Mouse (Mus musculus) forebrain, embryonic 14.5 days (tissue): ENCODE measurements around the gene Cfap52. TPM values are rescaled to one million over a fixed set of nuclear protein-coding genes. Genes with fewer than 3 reads are reported as not detected.

Source experiments
- ATAC-seq: fragments of 200-750 bp; cut with Nextera tagmentation; 2 replicates; pipeline ENCODE4 v1.8.0; 2017; ENCODE audit warnings: mild to moderate bottlenecking, moderate library complexity
- DNase-seq: peaks from one replicate; pipeline ENCODE4 v3.0.0-alpha.2; 2015; ENCODE audit warnings: low spot score
- H3K27ac ChIP-seq: fragments of 300-500 bp; sonication (generic); 2 replicates; pipeline ENCODE4 v1.5.1; 2014; ENCODE audit warnings: low read depth, mild to moderate bottlenecking, control low read depth, low read length, moderate library complexity
- H3K27me3 ChIP-seq: fragments of 300-500 bp; sonication (generic); replicated peaks from 2 replicates; pipeline ENCODE4 v1.6.1; 2014; ENCODE audit warnings: low read length, control low read depth, mixed read lengths; ENCODE audit not compliant: control insufficient read depth, insufficient read depth
- H3K36me3 ChIP-seq: fragments of 300-500 bp; sonication (generic); 2 replicates; pipeline ENCODE4 v1.6.1; 2014; ENCODE audit warnings: low read length, control low read depth; ENCODE audit not compliant: control insufficient read depth, insufficient read depth
- H3K4me1 ChIP-seq: fragments of 300-500 bp; sonication (generic); 2 replicates; pipeline ENCODE4 v1.6.1; 2014; ENCODE audit warnings: antibody characterized with exemption, low read length, control low read depth; ENCODE audit not compliant: control insufficient read depth, insufficient read depth
- H3K4me2 ChIP-seq: fragments of 300-500 bp; sonication (generic); 2 replicates; pipeline ENCODE4 v1.6.1; 2014; ENCODE audit warnings: mild to moderate bottlenecking, control low read depth, low read length
- H3K4me3 ChIP-seq: fragments of 300-500 bp; sonication (generic); 2 replicates; pipeline ENCODE4 v1.5.1; 2014; ENCODE audit warnings: low read depth, low read length, control low read depth
- H3K9ac ChIP-seq: fragments of 300-500 bp; sonication (generic); 2 replicates; pipeline ENCODE4 v1.6.1; 2014; ENCODE audit warnings: mild to moderate bottlenecking, low read length, control low read depth, moderate library complexity
- H3K9me3 ChIP-seq: fragments of 300-500 bp; sonication (generic); replicated peaks from 2 replicates; pipeline ENCODE4 v1.6.1; 2016; ENCODE audit warnings: low read length, control low read depth, mixed read lengths; ENCODE audit not compliant: control insufficient read depth
- WGBS: fragments of 180-500 bp; shearing (Covaris S2); extraction: QIAGEN DNeasy Blood & Tissue Kit; methylation state at CpG from one replicate; pipeline ENCODE4 v1.1.7; 2014; 5-methylcytosine and 5-hydroxymethylcytosine counted together
- polyA plus RNA-seq: library from polyadenylated mRNA; unstranded; fragments of >200 nt; fragmentation: Nextera tagmentation; extraction: Ambion mirVana; gene quantifications from 2 replicates; pipeline ENCODE4 v1.2.1, GENCODE M21; 2014

Cfap52 gene
- polyA plus RNA-seq = 2.3 and 3.2 TPM in 2 replicates

DNA sequence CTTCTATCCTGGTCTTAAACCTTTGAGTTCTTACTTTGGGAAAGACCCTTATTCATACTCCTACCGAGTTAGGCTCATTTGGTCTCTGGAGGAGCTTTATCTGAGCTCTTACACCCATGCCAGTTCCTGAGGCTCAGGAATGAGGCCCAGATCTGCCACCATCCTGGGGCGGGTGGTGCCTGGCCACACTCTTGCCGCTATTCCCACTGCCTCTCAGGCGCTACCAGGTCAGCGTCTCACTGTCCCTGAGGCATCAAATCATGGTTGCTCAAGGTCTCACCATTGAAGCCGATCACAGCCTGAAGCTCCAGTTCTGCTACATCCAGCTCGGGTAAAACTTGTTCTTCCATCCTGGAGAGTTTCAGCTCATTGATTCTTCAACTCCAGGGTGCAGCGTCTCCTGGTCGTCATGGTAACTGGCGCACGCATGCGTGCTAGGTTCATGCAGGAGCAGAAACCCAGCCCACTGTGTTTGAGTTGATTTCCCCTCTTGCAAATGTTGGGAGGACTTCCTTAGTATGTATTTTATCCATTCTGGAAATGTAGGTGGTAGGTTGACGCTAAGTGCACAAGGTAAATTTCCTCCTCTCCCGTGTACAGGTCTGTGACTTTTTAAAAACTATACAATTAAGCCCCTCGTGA lies at the start of gene Cfap52:
TSS of gene Cfap52 (minus strand) at position 410 of the 642 bp plus-strand sequence.
- 8% methylated on average over 15 of the region's 15 CpGs for WGBS
- peak within 1 kb of the TSS; percentile 87 for H3K4me2 ChIP-seq
- no peaks in the 10 kb centered on the region for H3K36me3 ChIP-seq
- peak; percentile 84 for ATAC-seq
- H3K9ac ChIP-seq = peak within 1 kb of the TSS; percentile 81
- peak; percentile 92 for DNase-seq
- no peaks in the 10 kb centered on the region for H3K27me3 ChIP-seq
- no peaks in the 10 kb centered on the region for H3K9me3 ChIP-seq
- H3K4me3 ChIP-seq = peak within 1 kb of the TSS; percentile 73
- peaks cover 7% of the 10 kb centered on the region for H3K4me1 ChIP-seq
- no peak within 1 kb of the TSS for H3K27ac ChIP-seq

DNA sequence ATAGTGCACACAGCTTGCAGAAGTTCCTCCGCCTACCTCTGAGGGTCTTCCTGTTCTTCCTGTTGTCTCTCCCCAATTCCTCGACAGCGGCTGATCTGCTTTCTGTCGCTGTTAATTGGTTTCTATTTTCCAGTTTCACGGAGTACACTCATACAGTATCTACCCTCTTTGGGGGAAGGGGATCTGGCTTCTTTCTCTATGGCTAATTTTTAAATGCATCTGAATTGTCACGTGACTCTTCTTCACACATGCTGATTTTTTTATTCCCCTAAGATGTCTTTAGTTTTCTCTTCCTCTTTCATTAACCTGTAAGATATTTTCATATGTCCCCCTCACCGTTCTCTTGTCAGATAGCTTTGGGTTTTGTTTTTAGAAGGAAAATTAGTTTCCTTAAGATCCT lies 46.8 kb upstream of the Cfap52 start:
- H3K27ac ChIP-seq = no peak overlapping the region
- H3K27me3 ChIP-seq = no peaks in the 10 kb centered on the region
- ATAC-seq = no peak
- H3K9me3 ChIP-seq = no peaks in the 10 kb centered on the region
- H3K9ac ChIP-seq = no peak overlapping the region
- H3K4me1 ChIP-seq = no peaks in the 10 kb centered on the region
- no peaks in the 10 kb centered on the region for H3K36me3 ChIP-seq
- WGBS = 83% methylated on average over 7 of the region's 7 CpGs
- H3K4me3 ChIP-seq = no peak overlapping the region
- DNase-seq = no peak
- no peak overlapping the region for H3K4me2 ChIP-seq

DNA sequence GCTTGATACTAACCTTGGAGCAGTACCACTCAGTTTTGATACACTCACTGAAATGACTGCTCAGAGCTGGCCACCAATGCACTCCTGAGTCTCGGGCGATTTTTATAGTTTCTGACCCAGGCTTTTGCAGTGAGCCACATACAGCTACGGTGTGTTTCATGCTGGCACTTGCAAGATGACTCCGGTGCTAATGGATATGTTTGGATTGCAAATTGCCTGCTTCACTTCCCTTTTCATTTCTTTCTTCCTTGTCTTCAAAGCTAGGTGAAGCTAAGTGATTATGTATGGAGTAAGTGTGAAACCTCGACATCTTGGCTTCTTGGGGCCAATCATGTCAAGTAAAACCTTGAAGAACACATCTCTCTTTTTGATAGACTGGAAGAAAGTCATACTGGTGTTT lies 43.9 kb upstream of the Cfap52 start:
- ATAC-seq = no peak
- Histone ChIP-seq H3K9me3 (no peaks in the 10 kb centered on the region), H3K27me3 (no peaks in the 10 kb centered on the region), H3K36me3 (no peaks in the 10 kb centered on the region), H3K4me3 (no peak overlapping the region), H3K4me2 (no peak overlapping the region), H3K9ac (no peak overlapping the region), H3K27ac (no peak overlapping the region), H3K4me1 (no peaks in the 10 kb centered on the region)
- WGBS = 83% methylated on average over 5 of the region's 5 CpGs
- no peak for DNase-seq

DNA sequence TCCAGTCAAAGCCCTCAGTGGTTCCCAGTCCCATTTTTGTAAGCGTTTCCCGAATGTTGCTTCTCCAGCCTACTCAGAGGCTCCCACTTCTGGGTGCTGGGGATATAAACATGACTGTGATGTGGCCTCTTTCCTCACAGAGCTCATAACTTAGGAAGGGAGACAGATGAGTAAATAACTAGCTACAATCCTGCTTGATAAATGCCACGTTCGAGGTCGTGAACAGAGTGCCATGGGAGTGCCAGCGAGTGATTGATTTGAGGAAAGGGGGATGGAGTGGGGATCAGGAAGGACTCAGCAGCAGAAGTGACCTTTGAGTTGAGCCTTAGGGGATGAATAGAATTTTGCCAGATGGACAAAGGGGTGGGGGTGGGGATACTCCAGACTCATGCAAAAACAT lies 42.2 kb upstream of the Cfap52 start:
- 76% methylated on average over 6 of the region's 6 CpGs for WGBS
- no peak for ATAC-seq
- Histone ChIP-seq H3K27me3 (no peaks in the 10 kb centered on the region), H3K4me2 (no peak overlapping the region), H3K27ac (no peak overlapping the region), H3K4me3 (no peak overlapping the region), H3K9ac (no peak overlapping the region), H3K9me3 (no peaks in the 10 kb centered on the region), H3K36me3 (no peaks in the 10 kb centered on the region), H3K4me1 (no peaks in the 10 kb centered on the region)
- no peak for DNase-seq

DNA sequence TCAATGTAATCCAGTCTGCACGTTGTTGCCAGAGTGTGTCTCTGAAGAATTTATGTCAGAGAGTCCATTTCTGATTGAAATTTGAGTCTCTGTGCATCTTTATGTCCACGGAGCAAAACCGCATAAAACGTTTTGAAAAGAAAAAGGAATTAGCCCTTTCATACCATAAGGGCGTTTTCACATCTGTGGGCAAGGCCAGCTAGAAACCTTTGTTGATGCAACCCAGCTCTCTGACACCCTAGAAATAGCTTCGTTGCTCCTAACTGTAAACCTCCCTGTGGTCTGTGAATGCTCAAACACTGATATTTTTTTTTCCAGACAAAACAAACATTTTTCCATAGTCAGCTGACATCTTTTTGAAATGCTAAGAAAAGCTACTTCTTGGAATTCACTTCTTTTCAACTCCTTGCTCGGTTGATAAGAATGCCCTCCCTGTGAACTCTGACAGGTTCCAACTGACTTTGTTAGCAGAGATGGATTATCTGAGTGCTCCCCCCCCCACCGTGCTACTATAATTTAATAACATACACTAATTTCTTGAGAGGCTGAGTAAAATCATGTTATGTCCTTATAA lies 40.9 kb upstream of the Cfap52 start:
- 30% methylated on average over 8 of the region's 8 CpGs for WGBS

DNA sequence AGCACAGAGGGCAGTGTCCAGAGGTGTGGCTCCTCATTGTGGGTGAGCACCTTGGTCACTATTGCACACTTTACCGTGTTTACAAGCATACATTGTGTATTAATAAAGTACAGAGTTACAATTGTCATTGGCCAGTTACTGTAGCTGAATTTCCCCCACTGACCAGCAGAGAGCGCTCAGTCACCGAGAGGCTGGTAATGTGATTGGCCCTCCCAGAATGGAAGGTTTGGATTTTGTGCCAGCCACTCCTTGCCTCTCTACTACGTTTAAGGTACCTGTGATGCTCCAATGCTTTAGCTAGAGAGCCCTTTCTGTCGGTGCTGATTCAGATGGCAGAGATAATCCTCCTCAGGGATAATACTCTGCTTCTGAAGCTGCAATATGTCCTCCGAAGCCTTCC lies 38.7 kb upstream of the Cfap52 start:
- H3K36me3 ChIP-seq = no peaks in the 10 kb centered on the region
- no peak overlapping the region for H3K9ac ChIP-seq
- H3K27ac ChIP-seq = no peak overlapping the region
- no peaks in the 10 kb centered on the region for H3K27me3 ChIP-seq
- WGBS = 19% methylated on average over 6 of the region's 6 CpGs
- no peak overlapping the region for H3K4me2 ChIP-seq
- 0 out of 2 replicates have a peak, but pooled peaks have one; percentile 18 for ATAC-seq
- H3K4me1 ChIP-seq = no peaks in the 10 kb centered on the region
- no peak overlapping the region for H3K4me3 ChIP-seq
- DNase-seq = peak; percentile 79
- H3K9me3 ChIP-seq = no peaks in the 10 kb centered on the region

More for the DNA sequence above, 40.9 kb upstream of the Cfap52 start:
- no peaks in the 10 kb centered on the region for H3K36me3 ChIP-seq
- H3K4me3 ChIP-seq = no peak overlapping the region
- DNase-seq (no peak), ATAC-seq (no peak)
- H3K9me3 ChIP-seq = no peaks in the 10 kb centered on the region
- no peak overlapping the region for H3K4me2 ChIP-seq
- no peaks in the 10 kb centered on the region for H3K27me3 ChIP-seq
- H3K4me1 ChIP-seq = no peaks in the 10 kb centered on the region
- H3K9ac ChIP-seq = no peak overlapping the region
- no peak overlapping the region for H3K27ac ChIP-seq

DNA sequence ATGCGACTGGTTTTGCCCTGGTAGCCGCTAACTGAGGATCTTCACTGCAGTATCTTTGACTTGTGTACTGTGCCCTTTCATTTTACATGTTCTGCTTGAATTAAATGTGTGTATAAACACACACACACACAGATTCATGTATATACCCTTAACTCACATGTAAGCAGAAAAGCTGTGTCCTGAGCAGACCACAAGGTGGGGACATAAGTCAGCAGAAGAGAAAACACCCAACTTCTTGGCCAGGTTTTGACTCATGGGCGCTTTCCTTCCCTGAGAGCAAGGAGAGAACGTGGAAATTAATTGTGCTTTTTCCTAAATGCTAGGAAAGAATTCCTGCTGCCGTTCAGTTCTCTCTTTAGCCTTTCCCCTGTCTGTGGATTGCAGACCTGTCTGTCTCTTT lies 34.2 kb upstream of the Cfap52 start:
- H3K27me3 ChIP-seq = no peaks in the 10 kb centered on the region
- H3K9me3 ChIP-seq = no peaks in the 10 kb centered on the region
- DNase-seq (peak; percentile 37), ATAC-seq (no peak)
- H3K36me3 ChIP-seq = no peaks in the 10 kb centered on the region
- WGBS = 76% methylated on average over 5 of the region's 5 CpGs
- no peak overlapping the region for H3K9ac ChIP-seq
- H3K4me3 ChIP-seq = no peak overlapping the region
- H3K27ac ChIP-seq = no peak overlapping the region
- H3K4me1 ChIP-seq = no peaks in the 10 kb centered on the region
- H3K4me2 ChIP-seq = no peak overlapping the region

DNA sequence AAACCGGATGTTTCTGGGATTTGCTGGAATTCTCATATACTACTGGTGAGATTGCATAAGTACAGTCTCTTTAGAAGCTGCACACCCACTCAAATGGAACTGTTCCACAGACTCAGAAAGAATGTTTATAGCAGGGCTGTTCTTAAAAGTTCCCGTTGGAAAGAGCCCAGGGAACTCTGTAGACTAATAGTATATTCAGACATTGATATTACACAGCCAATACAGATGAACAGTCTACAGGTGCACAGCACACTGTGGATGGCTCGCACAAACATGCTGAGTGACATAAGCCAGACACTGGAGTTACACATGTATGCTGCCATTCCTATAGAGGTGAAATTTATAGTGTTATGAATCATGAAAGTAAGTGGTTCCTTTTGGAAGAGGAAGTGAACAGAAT lies 33.5 kb upstream of the Cfap52 start:
- H3K9me3 ChIP-seq = no peaks in the 10 kb centered on the region
- H3K36me3 ChIP-seq = no peaks in the 10 kb centered on the region
- H3K4me3 ChIP-seq = no peak overlapping the region
- WGBS = 93% methylated on average over 3 of the region's 3 CpGs
- H3K4me2 ChIP-seq = no peak overlapping the region
- H3K9ac ChIP-seq = no peak overlapping the region
- DNase-seq (no peak), ATAC-seq (no peak)
- H3K27me3 ChIP-seq = no peaks in the 10 kb centered on the region
- H3K27ac ChIP-seq = no peak overlapping the region
- H3K4me1 ChIP-seq = no peaks in the 10 kb centered on the region

DNA sequence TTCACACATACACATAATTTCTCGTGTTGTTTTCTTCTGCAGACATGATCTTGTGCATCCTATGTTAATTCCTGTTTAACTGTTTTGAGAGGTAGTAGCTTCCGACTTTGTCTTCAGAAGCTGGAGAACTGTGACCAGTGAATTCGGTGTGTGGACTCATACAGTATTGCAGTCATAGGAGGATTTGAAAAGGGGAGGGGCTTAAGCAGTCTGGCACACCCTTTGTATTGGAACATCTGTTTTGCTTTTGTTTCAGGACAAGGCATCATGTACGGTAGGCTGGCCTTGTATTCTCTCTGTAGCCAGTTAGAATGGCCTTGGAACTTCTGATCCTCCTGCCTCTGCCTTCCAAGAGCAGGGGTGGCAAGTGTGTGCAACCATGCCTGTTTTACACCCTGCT lies 30.5 kb upstream of the Cfap52 start:
- Histone ChIP-seq H3K36me3 (no peaks in the 10 kb centered on the region), H3K27ac (no peak overlapping the region), H3K27me3 (no peaks in the 10 kb centered on the region), H3K4me2 (no peak overlapping the region), H3K9me3 (no peaks in the 10 kb centered on the region), H3K4me3 (no peak overlapping the region), H3K4me1 (no peaks in the 10 kb centered on the region), H3K9ac (no peak overlapping the region)
- DNase-seq (no peak), ATAC-seq (no peak)
- 79% methylated on average over 4 of the region's 4 CpGs for WGBS
